Mouse (Mus musculus): ENCODE data around the gene Fas.

GRCm38 (mm10) chr19:34298531-34298930 lies 8.1 kb downstream of the Fas start:
- TF ChIP-seq GATA1 (IDR thresholded peaks at IDR 0.05; ENCODE audit: low read length) (no peak), TAL1 (IDR thresholded peaks at IDR 0.05; ENCODE audit: low read length) (no peak)
